Mouse (Mus musculus): Measurements from ENCODE around the gene Osbpl6.

- no peak for TF ChIP-seq CTCF (IDR thresholded peaks at IDR 0.05; ENCODE audit: low read depth)
- no peak for TF ChIP-seq EP300 (IDR thresholded peaks at IDR 0.05; ENCODE audit: low read depth)
Observed at GRCm38 (mm10) chr2:76532490-76533126, 126.3 kb downstream of the Osbpl6 start.
